Mouse (Mus musculus) midbrain, embryonic 16.5 days (tissue): Measurements from ENCODE around the gene Cracr2a. TPM values are rescaled to one million over a fixed set of nuclear protein-coding genes. Genes with fewer than 3 reads are reported as not detected.
"Not testable (repeated sequence)": the region's sequence is repeated elsewhere in the genome, so short reads cannot be mapped to it uniquely, and the experiment has no call there.

Experiments
- ATAC-seq: fragments of 200-750 bp; cut with Nextera tagmentation; 2 replicates; pipeline ENCODE4 v1.8.0; 2017; ENCODE audit warnings: moderate TSS enrichment
- H3K27ac ChIP-seq: fragments of 300-500 bp; sonication (generic); 2 replicates; pipeline ENCODE4 v1.5.1; 2014; ENCODE audit warnings: mild to moderate bottlenecking, low read length, mixed read lengths
- H3K27me3 ChIP-seq: fragments of 300-500 bp; sonication (generic); 2 replicates; pipeline ENCODE4 v1.6.1; 2014; ENCODE audit warnings: low read depth, low read length, mixed read lengths; ENCODE audit not compliant: control insufficient read depth, insufficient read depth
- H3K36me3 ChIP-seq: fragments of 300-500 bp; sonication (generic); 2 replicates; pipeline ENCODE4 v1.6.1; 2014; ENCODE audit warnings: mild to moderate bottlenecking, low read length, moderate library complexity, mixed read lengths; ENCODE audit not compliant: control insufficient read depth, insufficient read depth
- H3K4me1 ChIP-seq: fragments of 300-500 bp; sonication (generic); 2 replicates; pipeline ENCODE4 v1.6.1; 2014; ENCODE audit warnings: mild to moderate bottlenecking, low read length, mixed read lengths; ENCODE audit not compliant: control insufficient read depth, insufficient read depth
- H3K4me2 ChIP-seq: fragments of 300-500 bp; sonication (generic); 2 replicates; pipeline ENCODE4 v1.6.1; 2014; ENCODE audit warnings: mild to moderate bottlenecking, low read length, mixed read lengths
- H3K4me3 ChIP-seq: fragments of 300-500 bp; sonication (generic); 2 replicates; pipeline ENCODE4 v1.5.1; 2014; ENCODE audit warnings: low read depth, mild to moderate bottlenecking, low read length, moderate library complexity, mixed read lengths
- H3K9ac ChIP-seq: fragments of 300-500 bp; sonication (generic); 2 replicates; pipeline ENCODE4 v1.6.1; 2014; ENCODE audit warnings: low read depth, low read length, mixed read lengths
- H3K9me3 ChIP-seq: fragments of 300-500 bp; sonication (generic); replicated peaks from 2 replicates; pipeline ENCODE4 v1.6.1; 2014; ENCODE audit warnings: mild to moderate bottlenecking, low read length, mixed read lengths; ENCODE audit not compliant: control insufficient read depth, poor library complexity, severe bottlenecking
- WGBS: fragments of 180-500 bp; shearing (Covaris S2); extraction: QIAGEN DNeasy Blood & Tissue Kit; methylation state at CpG from one replicate; pipeline ENCODE4 v1.1.7; 2014; 5-methylcytosine and 5-hydroxymethylcytosine counted together
- polyA plus RNA-seq: library from polyadenylated mRNA; unstranded; fragments of >200 nt; fragmentation: Nextera tagmentation; extraction: Ambion mirVana; gene quantifications from 2 replicates; pipeline ENCODE4 v1.2.1, GENCODE M21; 2015

Cracr2a gene
- polyA plus RNA-seq: 0.45 and 0.89 TPM in 2 replicates

- Histone ChIP-seq H3K9ac (peak within 1 kb of the TSS; percentile 55), H3K9me3 (no peaks in the 10 kb centered on the region), H3K27ac (no peak within 1 kb of the TSS), H3K4me2 (peak within 1 kb of the TSS; percentile 83), H3K27me3 (no peaks in the 10 kb centered on the region), H3K4me3 (peak within 1 kb of the TSS; percentile 38), H3K4me1 (peaks cover 7% of the 10 kb centered on the region), H3K36me3 (no peaks in the 10 kb centered on the region)
- 1% methylated on average over 22 of the region's 22 CpGs for WGBS
- peak; percentile 88 for ATAC-seq
These were observed at the start of gene Cracr2a for GRCm38 (mm10) chr6:127561231-127562020. Gene Cracr2a, plus strand, starts transcription at chr6:127561338.

- H3K4me2 ChIP-seq, H3K9me3 ChIP-seq, H3K4me1 ChIP-seq, H3K27ac ChIP-seq, ATAC-seq, H3K9ac ChIP-seq, H3K36me3 ChIP-seq, H3K4me3 ChIP-seq, H3K27me3 ChIP-seq: not testable (repeated sequence)
- 92% methylated on average over 6 of the region's 12 CpGs for WGBS
These were observed 47.4 kb upstream of the Cracr2a start for GRCm38 (mm10) chr6:127513776-127514175.

- no peak overlapping the region for H3K4me2 ChIP-seq
- no peak for ATAC-seq
- no peak overlapping the region for H3K4me3 ChIP-seq
- no peak overlapping the region for H3K9ac ChIP-seq
- no peak overlapping the region for H3K27ac ChIP-seq
- WGBS: 79% methylated on average over 8 of the region's 8 CpGs
- H3K27me3 ChIP-seq: no peaks in the 10 kb centered on the region; the same call in 1 of the 2 replicates
- H3K4me1 ChIP-seq: no peaks in the 10 kb centered on the region
- H3K36me3 ChIP-seq: no peaks in the 10 kb centered on the region
- no peaks in the 10 kb centered on the region for H3K9me3 ChIP-seq
These were observed 40.0 kb upstream of the Cracr2a start for GRCm38 (mm10) chr6:127521176-127521575.

- no peak overlapping the region for H3K27ac ChIP-seq
- 79% methylated on average over 9 of the region's 9 CpGs for WGBS
- H3K4me3 ChIP-seq: no peak overlapping the region
- no peak for ATAC-seq
- no peaks in the 10 kb centered on the region for H3K4me1 ChIP-seq
- H3K27me3 ChIP-seq: no peaks in the 10 kb centered on the region; the same call in 1 of the 2 replicates
- no peak overlapping the region for H3K9ac ChIP-seq
- H3K36me3 ChIP-seq: no peaks in the 10 kb centered on the region
- H3K9me3 ChIP-seq: no peaks in the 10 kb centered on the region
- no peak overlapping the region for H3K4me2 ChIP-seq
These were observed 38.8 kb upstream of the Cracr2a start for GRCm38 (mm10) chr6:127522326-127522725.

GRCm38 (mm10) chr6:127524442-127524841 lies 36.7 kb upstream of the Cracr2a start:
- H3K9ac ChIP-seq: no peak overlapping the region
- H3K4me1 ChIP-seq: no peaks in the 10 kb centered on the region; the same call in 1 of the 2 replicates
- no peak overlapping the region for H3K4me2 ChIP-seq
- no peaks in the 10 kb centered on the region for H3K9me3 ChIP-seq
- H3K4me3 ChIP-seq: no peak overlapping the region
- no peak overlapping the region for H3K27ac ChIP-seq
- 0 out of 2 replicates have a peak, but pooled peaks have one; percentile 25 for ATAC-seq
- 35% methylated on average over 8 of the region's 8 CpGs for WGBS
- no peaks in the 10 kb centered on the region; the same call in 1 of the 2 replicates for H3K27me3 ChIP-seq
- H3K36me3 ChIP-seq: no peaks in the 10 kb centered on the region

- no peak overlapping the region for H3K4me3 ChIP-seq
- no peak overlapping the region for H3K9ac ChIP-seq
- H3K4me2 ChIP-seq: no peak overlapping the region
- no peak overlapping the region for H3K27ac ChIP-seq
- H3K27me3 ChIP-seq: no peaks in the 10 kb centered on the region
- H3K4me1 ChIP-seq: no peaks in the 10 kb centered on the region; the same call in 1 of the 2 replicates
- ATAC-seq: no peak
- H3K9me3 ChIP-seq: no peaks in the 10 kb centered on the region
- no peaks in the 10 kb centered on the region for H3K36me3 ChIP-seq
- 89% methylated on average over 7 of the region's 7 CpGs for WGBS
These were observed 32.5 kb upstream of the Cracr2a start for GRCm38 (mm10) chr6:127528625-127529024.

- Histone ChIP-seq H3K9ac (no peak overlapping the region), H3K4me1 (no peaks in the 10 kb centered on the region; the same call in 1 of the 2 replicates), H3K27me3 (no peaks in the 10 kb centered on the region), H3K9me3 (no peaks in the 10 kb centered on the region), H3K36me3 (no peaks in the 10 kb centered on the region), H3K4me2 (no peak overlapping the region), H3K27ac (no peak overlapping the region), H3K4me3 (no peak overlapping the region)
- ATAC-seq: no peak
- WGBS: 66% methylated on average over 2 of the region's 2 CpGs
These were observed 31.7 kb upstream of the Cracr2a start for GRCm38 (mm10) chr6:127529451-127529850.

- Histone ChIP-seq H3K27me3 (no peaks in the 10 kb centered on the region), H3K4me2 (no peak overlapping the region), H3K9ac (no peak overlapping the region), H3K36me3 (no peaks in the 10 kb centered on the region), H3K27ac (no peak overlapping the region), H3K4me1 (no peaks in the 10 kb centered on the region; the same call in 1 of the 2 replicates), H3K4me3 (no peak overlapping the region), H3K9me3 (no peaks in the 10 kb centered on the region)
- 75% methylated on average over 3 of the region's 3 CpGs for WGBS
- ATAC-seq: no peak
These were observed 30.9 kb upstream of the Cracr2a start for GRCm38 (mm10) chr6:127530206-127530605.

- Histone ChIP-seq H3K4me2 (no peak overlapping the region), H3K27ac (no peak overlapping the region), H3K36me3 (no peaks in the 10 kb centered on the region), H3K9me3 (no peaks in the 10 kb centered on the region), H3K4me1 (no peaks in the 10 kb centered on the region; the same call in 1 of the 2 replicates), H3K27me3 (no peaks in the 10 kb centered on the region), H3K4me3 (no peak overlapping the region), H3K9ac (no peak overlapping the region)
- no peak for ATAC-seq
- 57% methylated on average over 3 of the region's 3 CpGs for WGBS
These were observed 29.5 kb upstream of the Cracr2a start for GRCm38 (mm10) chr6:127531412-127532205.
